In genomic region chr4:106200241-106200640, GRCm38 (mm10) we compare ENCODE assay signal across 8 mouse cellular contexts.
DNase-seq lines count a peak whose midpoint lies in the region; ATAC-seq lines count a peak whose summit lies in the region.

No protein-coding gene starts in this region.

- H3K4me3 ChIP-seq in kidney, embryonic 14.5 days (ENCODE audit: low read length): no peak overlapping the region
- no peak overlapping the region for H3K4me3 ChIP-seq in heart, embryonic 13.5 days
- H3K4me3 ChIP-seq in limb, embryonic 11.5 days (ENCODE audit: low read depth, low read length): no peak overlapping the region
- no peak overlapping the region for H3K4me3 ChIP-seq in midbrain, embryonic 11.5 days (ENCODE audit: low read depth, low read length)

- H3K27me3 ChIP-seq in kidney, embryonic 14.5 days (ENCODE audit: control insufficient read depth, insufficient read depth, low read length): no peaks in the 10 kb centered on the region
- H3K27me3 ChIP-seq in heart, embryonic 13.5 days (replicated peaks): no peaks in the 10 kb centered on the region
- no peaks in the 10 kb centered on the region for H3K27me3 ChIP-seq in limb, embryonic 11.5 days (ENCODE audit: control insufficient read depth, insufficient read depth, low read length)
- H3K27me3 ChIP-seq in midbrain, embryonic 11.5 days (ENCODE audit: control insufficient read depth, insufficient read depth, low read length): no peaks in the 10 kb centered on the region

- H3K9me3 ChIP-seq in kidney, embryonic 14.5 days (ENCODE audit: control insufficient read depth, low read length): no peaks in the 10 kb centered on the region
- no peaks in the 10 kb centered on the region for H3K9me3 ChIP-seq in heart, embryonic 13.5 days
- H3K9me3 ChIP-seq in limb, embryonic 11.5 days (ENCODE audit: control insufficient read depth, low read length): no peaks in the 10 kb centered on the region
- H3K9me3 ChIP-seq in midbrain, embryonic 11.5 days (ENCODE audit: control insufficient read depth, low read length): no peaks in the 10 kb centered on the region

- H3K27ac ChIP-seq in kidney, embryonic 14.5 days (ENCODE audit: low read depth, low read length): peak overlapping the region; percentile 32; the same call in 1 of the 2 replicates
- H3K27ac ChIP-seq in heart, embryonic 13.5 days (replicated peaks): peak overlapping the region; percentile 73
- H3K27ac ChIP-seq in limb, embryonic 11.5 days (replicated peaks; ENCODE audit: low read depth, low read length): peak overlapping the region; percentile 70; the same call in 1 of the 2 replicates
- H3K27ac ChIP-seq in midbrain, embryonic 11.5 days (ENCODE audit: low read depth, low read length): no peak overlapping the region

- no peaks in the 10 kb centered on the region for H3K36me3 ChIP-seq in kidney, embryonic 14.5 days (ENCODE audit: control insufficient read depth, insufficient read depth, low read length)
- H3K36me3 ChIP-seq in heart, embryonic 13.5 days: no peaks in the 10 kb centered on the region
- no peaks in the 10 kb centered on the region for H3K36me3 ChIP-seq in limb, embryonic 11.5 days (ENCODE audit: control insufficient read depth, insufficient read depth, low read length)
- no peaks in the 10 kb centered on the region for H3K36me3 ChIP-seq in midbrain, embryonic 11.5 days (ENCODE audit: control insufficient read depth, insufficient read depth, low read length)

- H3K4me2 ChIP-seq in kidney, embryonic 14.5 days (replicated peaks; ENCODE audit: low read depth, low read length): 0 out of 2 replicates have a peak overlapping the region, but pooled peaks have one; percentile 4
- H3K4me2 ChIP-seq in heart, embryonic 13.5 days: peak overlapping the region; percentile 53
- peak overlapping the region; percentile 22; the same call in 1 of the 2 replicates for H3K4me2 ChIP-seq in limb, embryonic 11.5 days (ENCODE audit: low read depth, severe bottlenecking)
- peak overlapping the region; percentile 15; the same call in 1 of the 2 replicates for H3K4me2 ChIP-seq in midbrain, embryonic 11.5 days

- peaks cover 10% of the 10 kb centered on the region; the same call in 1 of the 2 replicates for H3K4me1 ChIP-seq in kidney, embryonic 14.5 days (ENCODE audit: control insufficient read depth, insufficient read depth, low read length)
- peaks cover 21% of the 10 kb centered on the region for H3K4me1 ChIP-seq in heart, embryonic 13.5 days
- peaks cover 14% of the 10 kb centered on the region for H3K4me1 ChIP-seq in limb, embryonic 11.5 days (ENCODE audit: control insufficient read depth, insufficient read depth, low read length)
- peaks cover 7% of the 10 kb centered on the region; the same call in 1 of the 2 replicates for H3K4me1 ChIP-seq in midbrain, embryonic 11.5 days (ENCODE audit: control insufficient read depth, insufficient read depth, low read length)

- DNase-seq in kidney, adult 11 months: no peak
- peak; percentile 64 for DNase-seq in limb, embryonic 11.5 days (ENCODE audit: low spot score)
- DNase-seq in midbrain, embryonic 11.5 days (ENCODE audit: low spot score, missing footprints): peak; percentile 86
- no peak for DNase-seq in adrenal gland, postnatal 4 days (ENCODE audit: low spot score in 2 of 2)

- ATAC-seq in kidney, embryonic 14.5 days (ENCODE audit: low FRiP score, low TSS enrichment): peak; percentile 71
- ATAC-seq in heart, embryonic 13.5 days (ENCODE audit: extremely low read depth, insufficient number of reproducible peaks, low FRiP score, low TSS enrichment): no peak
- ATAC-seq in limb, embryonic 11.5 days (ENCODE audit: insufficient number of reproducible peaks, low FRiP score, low TSS enrichment, low read depth): no peak
- ATAC-seq in midbrain, embryonic 11.5 days (ENCODE audit: low FRiP score): no peak
- no peak for ATAC-seq in cerebellum, adult (ENCODE audit: insufficient number of reproducible peaks, low FRiP score, low TSS enrichment)
- ATAC-seq in monocyte, adult 5-6 weeks (replicated peaks; ENCODE audit: insufficient number of reproducible peaks, low FRiP score, low TSS enrichment, poor library complexity, severe bottlenecking): no peak

- WGBS in kidney, embryonic 14.5 days: 24% methylated on average over 6 of the region's 6 CpGs
- 33% methylated on average over 6 of the region's 6 CpGs for WGBS in heart, embryonic 13.5 days
- 38% methylated on average over 6 of the region's 6 CpGs for WGBS in limb, embryonic 11.5 days
- 49% methylated on average over 6 of the region's 6 CpGs for WGBS in midbrain, embryonic 11.5 days

- no peak overlapping the region for H3K9ac ChIP-seq in kidney, embryonic 14.5 days (ENCODE audit: low read depth, low read length)
- H3K9ac ChIP-seq in heart, embryonic 13.5 days: peak overlapping the region; percentile 62
- H3K9ac ChIP-seq in limb, embryonic 11.5 days (ENCODE audit: low read length): no peak overlapping the region
- no peak overlapping the region for H3K9ac ChIP-seq in midbrain, embryonic 11.5 days (ENCODE audit: low read length)

Comparison
In these comparisons a context has a peak if more than half of its experiments do, and no peak if none do; other contexts are left out.
1. DNase-seq: peak in limb, embryonic 11.5 days (single experiment) and midbrain, embryonic 11.5 days (single experiment); none in kidney, adult 11 months (single experiment) and adrenal gland, postnatal 4 days (0 of 2).
2. Peak in every context shown above with its lines, with median percentiles within 50 percentile points of each other: H3K4me2 ChIP-seq.